Mouse (Mus musculus) adrenal gland, postnatal 36 days (tissue): ENCODE data around the gene Neurl1b. TPM values are rescaled to one million over a fixed set of nuclear protein-coding genes. Genes with fewer than 3 reads are reported as not detected.

Experiments used
- DNase-seq, 2 experiments: peaks; one replicate each; pipeline ENCODE4 v3.0.0; 2021; ENCODE audit warnings: mixed read lengths in 1 of 2
- long read RNA-seq, 2 experiments: library from polyadenylated mRNA; stranded (forward); transcript quantifications; one replicate each; pipeline ENCODE4 v2.0.0; 2021; ENCODE audit warnings: borderline sequencing depth in 2 of 2
- total RNA-seq, 2 experiments: library from RNA; stranded (reverse); gene quantifications; 2 replicates each; pipeline ENCODE4 v1.2.3; 2021

Gene Neurl1b
- 10 to 100 TPM; 43.0 to 57.4 TPM for total RNA-seq
- long read RNA-seq, experiment 1, partial matches to known transcripts, result 0 of 12 reads
- long read RNA-seq, experiment 1, other reads (novel, unspliced or antisense), result 12 of 12 reads
- long read RNA-seq, experiment 2, partial matches to known transcripts, result 0 of 3 reads
- long read RNA-seq, experiment 2, other reads (novel, unspliced or antisense), result 3 of 3 reads

DNA sequence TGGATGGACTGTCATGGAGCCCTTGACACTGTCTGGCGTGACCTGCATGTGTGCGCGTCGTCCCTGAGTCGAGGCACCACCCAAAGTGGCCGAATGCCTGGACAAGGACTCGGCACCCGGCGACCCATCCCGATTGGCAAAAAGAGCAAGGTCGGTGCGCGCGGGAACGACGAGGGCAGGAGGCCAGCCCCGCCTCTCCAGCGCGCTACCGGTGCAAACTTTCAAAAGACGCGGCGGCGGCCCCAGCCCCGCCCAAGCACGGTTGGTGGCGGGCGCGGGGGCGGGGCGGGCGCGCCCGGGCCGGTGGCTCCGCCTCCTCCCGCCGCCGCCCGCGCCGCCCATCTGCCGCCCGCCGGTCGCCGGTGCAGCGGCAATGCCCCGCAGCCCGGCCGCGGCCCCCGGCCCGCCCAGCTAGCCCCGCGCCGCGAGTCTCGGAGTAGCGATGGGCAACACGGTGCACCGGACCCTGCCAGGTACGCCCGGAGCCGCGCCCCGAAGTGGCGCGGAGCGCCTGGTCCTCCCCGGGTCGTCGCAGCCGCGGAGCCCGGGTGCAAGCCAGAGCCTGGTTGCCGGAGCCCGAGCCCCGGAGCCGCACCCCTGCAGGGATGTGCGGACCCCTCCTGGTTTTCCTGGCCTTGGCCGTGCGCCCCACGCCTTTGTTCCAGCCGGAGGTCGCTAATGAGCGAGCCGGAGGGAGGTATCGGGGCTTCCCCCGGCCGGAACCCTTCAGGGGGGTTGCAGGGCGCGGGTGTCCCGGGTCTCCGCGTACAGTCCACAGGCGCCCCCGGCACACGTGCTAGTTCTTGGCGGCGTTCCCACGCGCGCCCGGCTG is at the start of gene Neurl1b:
Neurl1b (plus strand) TSS at position 307 of the 832 bp plus-strand sequence.
- DNase-seq, result peak; percentile 77 to 86

DNA sequence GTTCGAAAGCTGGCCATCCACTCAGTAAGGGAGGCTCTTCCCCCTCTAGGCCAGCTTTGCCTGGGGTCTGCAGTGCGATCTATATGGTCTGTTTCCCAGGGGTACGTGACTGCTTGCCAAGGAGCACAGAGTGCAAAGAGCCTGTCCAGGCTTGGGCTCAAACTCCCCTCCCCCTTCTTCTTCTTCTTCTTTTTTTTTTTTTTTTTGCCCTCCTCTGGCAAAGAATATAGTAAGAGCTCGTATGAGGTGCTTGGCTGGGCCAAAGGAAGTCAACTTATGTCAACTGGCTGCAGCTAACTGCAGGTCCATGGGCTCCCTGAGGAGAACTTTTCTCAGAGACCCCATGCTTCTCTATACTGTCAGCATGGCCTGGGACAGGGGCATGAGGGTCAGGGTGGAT is 47.8 kb upstream of the Neurl1b start:
- DNase-seq, result no peak

DNA sequence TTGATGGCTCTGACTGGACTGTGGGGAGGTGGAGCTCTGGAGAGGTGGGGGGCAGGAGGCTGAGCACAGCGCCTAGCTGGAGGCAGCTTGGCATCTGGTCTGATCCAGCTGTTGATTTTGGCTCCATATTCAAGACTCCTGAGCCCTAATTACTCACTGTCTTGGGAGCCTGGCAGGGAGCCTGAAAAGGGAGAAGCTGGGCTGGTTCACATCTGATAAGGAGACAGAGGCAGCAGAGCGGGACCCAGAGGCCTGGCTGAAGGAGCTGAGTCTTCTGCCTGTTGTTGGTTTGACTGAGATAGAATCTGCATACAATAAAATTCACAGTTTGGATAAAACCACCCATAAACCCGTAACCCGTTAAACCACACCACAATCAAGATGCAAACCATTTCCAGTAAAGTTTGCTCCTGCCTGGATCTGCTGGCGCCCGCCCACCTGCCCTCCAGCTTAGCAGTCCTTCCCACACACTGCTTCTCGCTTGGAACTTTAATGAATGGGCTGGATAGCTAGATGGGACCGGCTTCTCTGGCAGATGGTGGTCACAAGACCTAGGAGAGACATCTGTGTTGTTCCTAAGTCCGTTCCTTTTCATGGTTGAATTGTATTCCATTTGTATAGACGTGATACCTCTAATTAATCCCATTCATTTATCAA is 46.2 kb upstream of the Neurl1b start:
- peak; percentile 83 to 87 for DNase-seq

DNA sequence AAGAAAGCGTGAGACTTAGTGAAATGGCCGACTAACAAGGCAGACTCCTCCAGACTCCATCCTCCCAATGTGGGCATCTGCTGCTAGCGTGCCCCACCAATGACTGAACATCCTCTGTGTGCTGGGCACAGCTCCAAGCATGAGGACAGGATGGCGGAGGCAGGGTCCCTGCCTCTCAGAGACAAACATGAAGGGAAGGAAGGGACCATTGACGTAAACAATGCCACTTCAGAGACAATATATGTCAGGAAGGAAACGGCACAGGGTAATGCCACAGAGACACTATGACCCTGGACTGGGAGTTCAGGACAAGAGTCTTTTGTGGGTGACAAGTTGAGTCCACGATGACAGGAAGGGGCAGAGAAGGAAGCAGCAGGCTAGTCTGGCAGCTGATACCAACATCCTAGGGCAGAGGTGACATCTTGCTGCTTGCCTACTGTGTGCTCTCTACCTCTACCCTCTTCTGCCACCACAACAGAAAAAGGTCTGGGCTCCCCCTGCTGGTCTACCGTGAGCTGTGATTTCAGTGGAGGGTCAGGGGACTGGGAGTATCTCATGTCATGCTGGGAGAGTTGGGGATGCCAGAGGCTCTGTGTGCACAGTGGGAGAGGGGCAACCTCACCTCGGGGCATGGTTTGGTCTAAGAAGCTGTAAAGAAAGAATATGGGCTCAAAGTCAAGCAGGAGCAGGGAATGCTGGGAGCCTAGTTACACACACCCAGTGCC is 43.9 kb upstream of the Neurl1b start:
- DNase-seq, result peak; percentile 63 to 66

DNA sequence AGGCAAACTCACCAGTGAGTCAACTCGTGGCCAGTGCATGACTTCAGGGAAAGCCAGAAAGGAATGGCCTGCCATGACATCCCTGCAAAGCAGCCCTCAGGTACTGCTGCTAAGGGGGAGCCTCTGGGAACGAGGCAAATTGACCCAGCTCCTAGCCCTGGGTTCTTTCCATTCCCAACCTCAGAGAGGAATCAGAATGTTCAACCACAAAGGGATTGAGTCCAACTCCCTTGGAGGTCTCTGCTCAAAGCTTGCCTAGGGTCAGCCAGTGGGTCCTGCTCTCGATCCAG is 43.4 kb upstream of the Neurl1b start:
- DNase-seq, result peak in 1 of 2 experiments; percentile 30

DNA sequence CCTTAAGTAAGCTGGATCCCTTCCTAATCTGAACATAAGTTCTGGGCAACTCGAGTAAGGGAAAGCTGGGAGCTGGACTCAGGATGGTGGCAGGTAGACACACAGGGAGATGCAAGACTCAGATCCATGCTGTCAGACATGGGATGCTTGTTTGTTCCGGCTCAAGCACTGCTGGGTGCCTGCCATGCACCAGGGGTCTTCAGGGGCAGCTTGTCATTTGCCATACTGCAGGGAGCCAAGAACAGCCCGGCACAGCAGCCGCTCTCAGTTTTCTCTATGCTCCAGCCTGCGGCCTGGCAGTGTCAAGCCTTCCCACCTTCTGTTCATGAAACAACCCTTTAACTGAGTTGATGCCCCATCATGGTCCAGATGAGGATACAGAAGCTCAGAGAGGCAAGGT is 41.4 kb upstream of the Neurl1b start:
- DNase-seq, result no peak

DNA sequence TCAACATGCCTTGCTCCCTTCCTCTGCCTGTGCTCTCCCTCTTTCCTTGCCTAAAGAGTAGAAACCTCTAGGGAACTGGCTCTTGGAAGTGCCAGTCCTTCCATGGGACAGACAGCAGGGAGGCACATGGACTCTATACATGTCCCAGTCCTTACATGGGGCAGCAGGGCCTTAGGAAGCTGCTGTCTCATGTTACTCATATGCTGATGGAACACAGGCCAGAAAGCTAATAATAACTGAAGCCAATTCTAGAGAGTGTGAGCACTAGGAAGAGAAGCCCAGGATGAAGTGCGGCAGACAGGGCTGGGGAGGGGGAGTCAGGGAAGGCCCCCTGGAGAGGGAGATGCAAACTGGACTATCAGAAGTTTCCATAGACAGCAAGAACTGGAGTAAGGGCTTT is 38.2 kb upstream of the Neurl1b start:
- DNase-seq, result no peak

DNA sequence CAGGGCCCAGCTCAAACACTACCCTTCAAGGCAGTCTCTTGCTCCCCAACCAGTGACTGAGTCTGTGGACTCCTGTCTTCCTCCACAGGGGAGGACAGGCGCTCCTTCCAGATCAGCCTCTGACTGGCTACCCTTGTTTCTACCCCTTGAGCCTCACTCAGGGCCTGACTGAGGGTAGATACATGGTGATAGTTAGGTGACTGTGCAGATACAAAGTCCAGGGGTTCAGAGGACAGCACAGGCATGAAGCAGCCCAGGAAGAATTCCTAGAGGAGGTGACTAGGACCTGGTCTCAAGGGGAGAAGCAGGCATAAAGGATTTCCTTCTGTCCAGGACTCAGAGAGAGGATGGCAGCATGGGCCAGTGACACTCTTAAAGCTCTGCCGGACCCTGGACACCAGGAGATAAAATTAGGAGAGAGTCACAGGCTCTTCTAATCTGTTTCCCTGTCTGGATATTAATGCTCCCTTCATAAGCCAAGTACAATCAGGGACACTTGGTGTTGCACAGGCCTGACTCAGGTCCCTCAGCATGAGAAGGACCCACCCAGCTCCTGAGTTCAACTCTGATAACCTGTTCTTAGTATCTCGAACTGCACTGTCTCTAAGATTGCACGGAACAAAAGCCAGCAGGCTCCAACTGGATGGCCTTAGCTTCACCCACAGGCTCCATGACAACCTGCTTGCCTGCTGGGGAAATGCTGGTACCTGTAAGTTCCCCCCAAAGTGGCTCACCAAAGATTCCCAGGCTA is 37.5 kb upstream of the Neurl1b start:
- DNase-seq, result no peak

DNA sequence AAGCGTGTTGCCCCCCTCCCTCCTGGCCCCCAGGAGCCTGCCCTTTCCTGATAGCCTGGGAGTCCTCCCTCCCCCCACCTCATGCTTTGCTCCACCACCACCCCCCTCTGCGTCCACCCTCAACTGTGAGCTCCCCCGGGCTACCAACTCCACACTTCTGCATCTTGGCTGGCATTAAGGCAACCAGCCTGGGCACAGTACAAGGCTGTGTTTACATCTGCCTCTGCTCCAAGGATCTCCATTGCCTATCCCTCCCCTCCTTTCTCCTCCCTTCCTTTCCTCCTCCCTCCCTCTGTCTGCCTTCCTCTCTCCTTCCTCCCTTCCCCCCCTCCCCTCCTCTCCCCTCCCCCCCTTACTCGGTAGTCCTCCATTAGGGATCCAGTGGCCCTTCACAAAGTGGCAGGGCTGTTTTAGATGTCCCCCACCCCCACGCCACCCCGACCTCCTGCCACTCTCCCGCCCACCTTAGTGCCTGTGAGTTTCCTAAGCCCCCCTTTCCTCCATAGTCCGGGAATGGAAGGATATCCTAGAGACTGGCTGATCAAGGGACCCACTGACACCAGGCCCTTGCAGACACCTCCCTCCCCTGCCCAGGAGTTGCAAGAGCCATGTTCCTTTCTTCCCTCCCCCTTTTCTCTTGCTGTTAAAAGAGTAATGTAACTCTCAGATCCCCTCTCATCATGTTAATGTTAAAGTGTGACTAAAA is 34.2 kb upstream of the Neurl1b start:
- no peak for DNase-seq

DNA sequence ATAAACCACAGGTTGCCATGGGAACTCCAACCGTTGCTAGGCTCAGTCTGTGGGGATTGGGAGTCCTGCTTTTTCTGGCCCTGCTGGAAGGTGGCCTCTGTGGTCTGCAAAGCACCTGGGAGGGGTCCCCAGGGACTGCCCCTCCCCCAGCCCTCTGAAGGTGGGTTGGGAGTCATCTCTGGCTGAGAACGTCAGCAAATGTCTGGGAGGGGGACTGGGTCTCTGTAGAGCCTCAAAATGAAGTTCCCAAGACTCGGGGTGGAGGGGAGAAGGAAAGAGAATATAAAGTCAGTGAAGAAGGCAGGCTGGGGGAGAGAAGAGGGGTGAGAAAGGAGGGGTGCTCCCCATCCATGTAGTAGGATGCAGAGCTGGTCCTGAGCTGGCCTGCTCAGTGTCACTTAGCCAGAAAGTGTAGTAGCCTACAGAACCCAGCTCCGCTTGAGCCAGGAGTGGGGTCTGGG is 33.6 kb upstream of the Neurl1b start:
- no peak for DNase-seq

DNA sequence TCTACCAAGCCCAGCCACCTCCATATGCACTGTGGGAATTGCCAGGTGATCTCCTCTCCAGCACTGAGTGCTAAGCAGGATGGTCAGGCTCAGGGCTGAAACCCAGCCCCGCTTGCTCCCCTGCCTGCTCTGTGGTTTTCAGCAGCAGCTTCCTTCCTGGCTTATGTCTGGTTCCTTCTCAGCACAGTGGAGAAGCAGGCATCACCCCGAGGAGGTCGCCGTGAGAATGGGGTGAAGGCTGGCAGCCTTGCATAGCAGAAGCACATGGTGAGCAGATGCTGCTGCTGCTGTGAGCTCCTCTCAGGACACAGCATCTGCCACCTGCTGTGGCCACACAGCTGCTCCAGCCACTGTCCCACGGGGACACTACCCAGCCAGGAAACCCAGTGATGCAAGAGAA is 33.0 kb upstream of the Neurl1b start:
- DNase-seq, result no peak

DNA sequence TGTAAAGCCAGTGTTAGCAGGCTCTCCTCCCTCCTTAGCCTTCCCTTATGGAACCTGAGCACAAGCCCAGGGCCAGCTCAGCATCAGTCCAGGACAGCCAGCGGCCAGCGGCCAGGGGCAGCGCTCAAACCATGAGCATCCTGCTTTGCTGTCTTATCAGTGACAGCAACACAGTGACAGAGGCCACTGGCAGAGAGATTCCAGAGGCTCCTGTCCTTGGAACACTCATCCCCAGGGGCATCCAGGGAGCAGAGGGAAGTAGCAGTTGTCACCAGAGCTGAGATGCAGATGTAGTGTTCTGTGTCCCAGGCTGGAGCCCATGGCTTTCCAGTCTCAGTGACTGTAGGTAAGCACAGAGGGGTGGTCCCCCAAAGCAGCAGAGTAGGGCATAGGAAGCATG is 32.5 kb upstream of the Neurl1b start:
- peak; percentile 43 to 53 for DNase-seq

DNA sequence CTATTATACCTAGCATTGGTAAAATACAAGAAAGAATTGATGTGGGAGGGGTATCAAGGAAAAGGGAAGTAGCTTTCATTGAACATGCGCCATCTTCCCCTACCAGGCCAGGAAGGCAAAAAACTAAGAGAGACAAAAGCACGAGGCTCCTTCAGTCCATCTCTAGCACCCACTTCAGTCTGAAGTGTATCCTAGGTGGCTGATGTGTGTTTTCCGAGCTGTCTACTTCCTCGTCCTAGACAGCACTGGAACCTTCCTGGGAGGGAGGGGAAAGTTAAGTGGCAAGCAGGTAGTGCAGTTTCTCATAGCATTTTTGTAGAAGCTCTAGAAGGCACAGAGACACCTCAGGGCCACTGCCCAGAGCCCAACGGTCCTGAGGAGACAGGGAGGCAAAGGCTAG is 31.9 kb upstream of the Neurl1b start:
- no peak for DNase-seq

DNA sequence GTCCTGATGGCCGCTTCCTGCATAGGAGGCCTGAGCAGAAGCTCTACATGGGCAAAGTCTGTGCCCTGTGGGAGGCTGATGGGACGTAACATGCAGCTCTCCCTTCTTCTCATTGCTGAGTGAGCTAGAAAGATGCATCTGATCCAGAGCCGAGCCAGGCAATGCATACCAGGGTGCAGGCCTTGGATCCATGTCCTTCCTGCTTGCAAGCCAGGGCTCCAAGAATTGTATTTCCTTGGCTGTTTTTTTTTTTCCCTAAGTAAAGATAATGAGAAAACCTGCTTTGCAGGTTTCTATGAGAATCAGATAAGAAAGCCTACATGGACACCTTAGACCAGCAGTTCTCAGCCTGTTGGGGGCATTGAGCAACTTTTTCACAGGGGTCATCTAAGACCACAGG is 30.5 kb upstream of the Neurl1b start:
- DNase-seq, result no peak

DNA sequence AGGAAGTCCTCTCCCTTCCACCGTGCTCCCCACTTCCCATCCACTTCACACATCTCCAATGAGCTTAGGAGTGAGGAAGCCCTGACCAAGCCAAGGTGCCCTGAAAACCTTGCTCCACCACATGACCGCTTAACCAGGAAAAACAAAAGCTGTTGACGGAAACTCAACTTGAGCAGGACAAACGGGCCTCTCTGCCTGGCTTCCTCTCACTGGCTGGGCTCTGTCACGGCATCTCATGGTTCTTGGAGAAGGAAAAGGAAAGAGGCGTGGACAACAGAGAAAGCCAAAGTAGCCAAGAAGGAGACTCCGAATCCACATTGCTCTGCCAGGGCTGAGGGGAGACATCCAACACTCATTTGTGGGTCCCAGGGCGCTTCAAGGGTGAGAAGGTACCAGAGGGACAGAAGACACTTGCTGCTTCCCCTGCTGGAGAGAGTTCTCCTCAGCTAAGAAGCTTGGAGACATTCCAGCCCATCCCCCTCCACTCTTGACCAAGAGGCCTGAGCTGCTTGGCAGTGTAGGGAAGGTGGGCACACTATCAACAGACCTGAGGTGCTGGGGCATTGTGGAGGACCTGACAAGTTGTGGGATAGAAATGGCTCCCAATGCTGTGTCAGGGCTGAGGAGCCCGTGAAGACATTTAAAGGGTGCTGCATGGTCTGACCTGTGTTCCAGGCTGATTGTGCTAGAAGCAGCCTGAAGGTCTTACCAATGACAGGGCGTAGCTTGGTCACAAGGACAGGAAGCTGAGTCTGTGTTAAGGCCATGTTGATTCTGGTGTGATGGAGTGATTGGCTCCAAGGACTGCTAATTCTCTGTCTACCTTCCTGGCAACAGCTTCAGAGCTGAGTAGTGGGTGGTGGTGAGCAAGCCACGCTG is 29.1 kb upstream of the Neurl1b start:
- peak; percentile 23 to 25 for DNase-seq

DNA sequence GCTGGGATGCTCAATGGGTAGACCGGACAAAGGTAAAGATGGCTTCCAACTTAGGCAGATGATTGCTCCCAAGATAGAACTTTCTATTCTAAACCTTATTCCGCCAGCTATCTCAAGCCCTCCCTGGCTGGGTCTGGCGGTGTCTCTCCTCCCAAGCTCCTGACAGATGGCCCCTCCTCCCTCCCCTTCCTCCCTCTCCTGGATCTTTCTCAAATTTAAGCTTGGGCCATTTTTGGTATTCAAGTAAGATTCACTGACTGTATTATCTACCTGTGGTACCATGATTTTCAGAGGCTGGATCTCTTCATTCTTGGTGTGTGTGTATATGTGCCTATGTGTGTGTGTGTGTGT is 28.5 kb upstream of the Neurl1b start:
- no peak for DNase-seq

DNA sequence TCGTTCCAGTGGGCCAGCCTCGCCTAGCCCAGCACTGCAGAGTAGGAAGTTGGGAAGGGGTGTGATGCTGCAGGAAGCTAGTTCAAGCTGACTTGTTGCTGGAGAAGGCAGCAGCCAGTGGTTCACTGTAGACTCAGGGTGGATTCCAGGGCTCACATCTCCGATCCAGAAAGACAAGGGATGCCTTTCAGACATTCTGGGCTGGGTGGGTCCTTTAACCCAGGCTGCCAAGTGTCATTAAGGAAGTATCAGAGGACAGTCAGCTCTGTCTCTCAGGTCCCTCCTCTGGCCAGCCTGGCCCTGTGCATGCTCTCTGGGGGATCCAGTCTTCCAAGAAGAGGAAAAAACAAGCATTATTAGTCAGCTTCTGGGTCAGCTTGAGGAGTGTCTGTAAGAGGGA is 26.5 kb upstream of the Neurl1b start:
- DNase-seq, result no peak

DNA sequence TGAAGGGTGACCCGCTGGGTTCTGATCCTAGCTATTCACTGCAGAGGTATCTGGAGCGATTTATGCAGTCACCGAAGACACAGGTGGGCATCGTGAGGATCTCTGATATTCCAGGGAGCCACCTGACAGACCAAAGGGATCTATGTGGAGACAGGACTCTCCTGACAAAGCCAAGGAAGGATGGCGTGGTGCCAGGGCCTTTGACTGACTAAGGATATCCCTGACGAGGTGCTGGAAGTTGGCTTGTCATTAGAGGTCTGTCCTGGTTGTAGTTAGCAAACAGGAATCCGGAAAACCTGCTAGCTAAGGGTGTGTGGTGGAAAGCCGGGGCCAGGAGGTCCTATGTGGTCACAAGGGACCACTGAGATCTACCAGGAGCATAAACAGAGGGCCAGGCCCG is 25.4 kb upstream of the Neurl1b start:
- DNase-seq, result peak; percentile 10 to 28

DNA sequence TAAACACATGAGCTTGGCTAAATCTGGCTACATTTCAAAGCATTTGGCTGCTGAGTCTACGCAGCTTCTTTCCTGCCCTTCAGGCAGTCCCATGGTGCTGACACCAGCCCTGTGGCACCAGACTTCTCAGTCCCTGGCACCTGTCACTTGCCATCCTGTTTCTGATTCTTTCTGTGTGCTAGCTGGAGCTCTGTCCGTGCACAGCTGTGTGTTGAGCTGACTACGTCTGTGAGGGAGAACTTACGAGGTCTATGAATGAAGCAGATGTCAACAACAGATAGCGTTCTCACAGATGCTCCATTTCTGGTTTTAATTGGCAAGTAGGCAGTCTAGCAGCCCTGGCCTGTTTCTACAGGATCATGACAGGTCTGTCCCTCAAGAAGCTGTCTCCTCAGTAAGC is 24.0 kb upstream of the Neurl1b start:
- DNase-seq, result no peak

DNA sequence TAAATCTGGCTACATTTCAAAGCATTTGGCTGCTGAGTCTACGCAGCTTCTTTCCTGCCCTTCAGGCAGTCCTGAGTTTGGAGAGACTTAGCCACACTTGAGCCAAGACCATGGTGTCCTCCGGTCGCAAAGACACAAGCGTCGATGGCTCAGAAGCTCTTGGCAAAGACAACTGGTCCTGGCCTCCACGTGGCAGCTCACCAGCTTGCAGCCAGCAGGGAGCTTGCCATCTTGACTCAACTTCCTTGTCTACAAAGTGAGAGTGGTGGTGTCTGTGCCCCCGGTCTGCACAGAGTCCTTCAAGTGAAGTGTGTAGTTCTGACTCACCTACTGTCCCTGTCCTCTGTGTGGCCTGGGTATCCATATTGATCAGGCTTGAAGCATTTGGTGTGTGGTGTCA is 22.3 kb upstream of the Neurl1b start:
- no peak for DNase-seq
